Mouse (Mus musculus) WW6 (cell line): ENCODE data around the gene Upf3b.
"Not testable (repeated sequence)": the region's sequence is repeated elsewhere in the genome, so short reads cannot be mapped to it uniquely, and the experiment has no call there.

Experiments
- DNase-seq: peaks from one replicate; pipeline ENCODE4 v3.0.0-alpha.2; 2013; ENCODE audit warnings: low read depth, low spot score

The Upf3b gene

GRCm38 (mm10) chrX:37110193-37110880 lies at the start of gene Upf3b:
Gene Upf3b (minus strand): TSS chrX:37110322.
- peak; percentile 79 for DNase-seq

- no peak for DNase-seq
Measured at GRCm38 (mm10) chrX:37157839-37158238, 47.7 kb upstream of the Upf3b start.

- no peak for DNase-seq
Measured at GRCm38 (mm10) chrX:37144954-37145353, 34.8 kb upstream of the Upf3b start.

GRCm38 (mm10) chrX:37144498-37144897 lies 34.4 kb upstream of the Upf3b start:
- not testable (repeated sequence) for DNase-seq

GRCm38 (mm10) chrX:37141732-37142131 lies 31.6 kb upstream of the Upf3b start:
- DNase-seq, result no peak

GRCm38 (mm10) chrX:37126671-37127358 lies 16.7 kb upstream of the Upf3b start, which contains the start of gene Nkap:
Gene Nkap (plus strand): TSS chrX:37126795.
- peak; percentile 48 for DNase-seq

GRCm38 (mm10) chrX:37125511-37125910 lies 15.4 kb upstream of the Upf3b start:
- no peak for DNase-seq

- DNase-seq, result no peak
Measured at GRCm38 (mm10) chrX:37120212-37120611, 10.1 kb upstream of the Upf3b start.

- DNase-seq, result no peak
Measured at GRCm38 (mm10) chrX:37119585-37119984, 9.5 kb upstream of the Upf3b start.

GRCm38 (mm10) chrX:37117085-37117484 lies 7.0 kb upstream of the Upf3b start:
- DNase-seq, result no peak

- no peak for DNase-seq
Measured at GRCm38 (mm10) chrX:37110881-37111193, 715 bp upstream of the Upf3b start.

GRCm38 (mm10) chrX:37109526-37110192 lies 463 bp downstream of the Upf3b start:
- DNase-seq, result no peak

- DNase-seq, result no peak
Measured at GRCm38 (mm10) chrX:37103826-37104225, 6.3 kb downstream of the Upf3b start.

- DNase-seq, result no peak
Measured at GRCm38 (mm10) chrX:37098681-37099080, 11.4 kb downstream of the Upf3b start.

GRCm38 (mm10) chrX:37095106-37095768 lies 14.9 kb downstream of the Upf3b start:
- DNase-seq, result no peak

GRCm38 (mm10) chrX:37091457-37091856 lies 18.7 kb downstream of the Upf3b start:
- no peak for DNase-seq

GRCm38 (mm10) chrX:37088778-37089177 lies 21.3 kb downstream of the Upf3b start:
- DNase-seq, result no peak

- DNase-seq, result no peak
Measured at GRCm38 (mm10) chrX:37085665-37086064, 24.5 kb downstream of the Upf3b start.

- peak; percentile 67 for DNase-seq
Measured at GRCm38 (mm10) chrX:37084927-37085660, 25.0 kb downstream of the Upf3b start, which contains the start of gene Rpl39. Gene Rpl39 (minus strand): TSS chrX:37085402.

- DNase-seq, result no peak
Measured at GRCm38 (mm10) chrX:37084318-37084926, 25.7 kb downstream of the Upf3b start.

- no peak for DNase-seq
Measured at GRCm38 (mm10) chrX:37081194-37081593, 28.9 kb downstream of the Upf3b start.
